In genomic region chr2:145167051-145167663, GRCm38 (mm10) we compare ENCODE assay signal across 8 mouse cellular contexts. TPM values are rescaled to one million over a fixed set of nuclear protein-coding genes. Genes with fewer than 3 reads are reported as not detected.
A peak's percentile ranks its signal among the peaks of the same experiment; 100 is the strongest.
DNase-seq lines count a peak whose midpoint lies in the region; ATAC-seq and TF ChIP-seq lines count a peak whose summit lies in the region.

No protein-coding gene starts in this region.

- no peaks in the 10 kb centered on the region for H3K27me3 ChIP-seq in Patski
- peaks cover 15% of the 10 kb centered on the region for H3K27me3 ChIP-seq in hindbrain, embryonic 10.5 days (ENCODE audit: insufficient read depth, poor library complexity, severe bottlenecking)
- H3K27me3 ChIP-seq in lung, embryonic 14.5 days (ENCODE audit: insufficient read depth, low read length): no peaks in the 10 kb centered on the region

- peak; percentile 91 for TF ChIP-seq CTCF in Patski (IDR thresholded peaks at IDR 0.05)
- TF ChIP-seq CTCF in lung, embryonic 14.5 days (IDR thresholded peaks at IDR 0.05; ENCODE audit: low read depth): peak; percentile 81

- H3K4me2 ChIP-seq in lung, embryonic 14.5 days: peak overlapping the region; percentile 88

- peak; percentile 83 for ATAC-seq in Patski
- ATAC-seq in lung, embryonic 14.5 days (ENCODE audit: insufficient read depth): peak; percentile 74

- H3K9me3 ChIP-seq in hindbrain, embryonic 10.5 days: no peaks in the 10 kb centered on the region
- no peaks in the 10 kb centered on the region for H3K9me3 ChIP-seq in lung, embryonic 14.5 days (ENCODE audit: low read depth, low read length)

- in situ Hi-C loops in Patski (cut with MboI; ENCODE audit: low pct_unique_long_range_greater_than_20kb): loop anchor here (5.0 to 10.0 kb wide), 4 partner anchors 125 to 442 kb away; no protein-coding TSS in a partner anchor

- peaks cover 22% of the 10 kb centered on the region for H3K4me1 ChIP-seq in hindbrain, embryonic 10.5 days (replicated peaks)
- H3K4me1 ChIP-seq in lung, embryonic 14.5 days (ENCODE audit: insufficient read depth): no peaks in the 10 kb centered on the region

- CTCF ChIA-PET in Patski (lab: Charles Lee): interaction anchor here (0.8 to 2.7 kb wide), 10 partner anchors 117 to 533 kb away, joined by 3 to 18 read pairs (median 4); no protein-coding TSS in a partner anchor

- peak overlapping the region; percentile 78 for H3K4me3 ChIP-seq in hindbrain, embryonic 10.5 days
- H3K4me3 ChIP-seq in lung, embryonic 14.5 days (ENCODE audit: low read depth, low read length): peak overlapping the region; percentile 63

- POLR2A ChIA-PET in Patski (lab: Charles Lee): interaction anchor here (1.0 to 1.1 kb wide), 3 partner anchors 45 to 348 kb away, joined by 3 to 6 read pairs (median 3); no protein-coding TSS in a partner anchor

- WGBS in hindbrain, embryonic 10.5 days: 2% methylated on average over 38 of the region's 38 CpGs
- WGBS in lung, embryonic 14.5 days: under 1% methylated on average over 22 of the region's 38 CpGs

- H3K27ac ChIP-seq in hindbrain, embryonic 10.5 days: peak overlapping the region; percentile 96
- H3K27ac ChIP-seq in lung, embryonic 14.5 days (ENCODE audit: low read depth): peak overlapping the region; percentile 74; the same call in 1 of the 2 replicates

- H3K9ac ChIP-seq in lung, embryonic 14.5 days: peak overlapping the region; percentile 67

- DNase-seq in Patski (ENCODE audit: low read depth, low spot score): no peak
- peak; percentile 63 for DNase-seq in cerebellum, adult 9-11 months
- peak; percentile 64 to 74 for DNase-seq in frontal cortex, postnatal 10 days (ENCODE audit: low spot score in 2 of 2)
- peak; percentile 72 for DNase-seq in hindbrain, embryonic 10.5 days (ENCODE audit: low spot score)
- peak; percentile 49 to 61 for DNase-seq in layer of hippocampus, adult 8-10 months (ENCODE audit: low spot score in 2 of 2)
- peak; percentile 84 for DNase-seq in lung, embryonic 14.5 days
- DNase-seq in ovary, adult 18-20 months (ENCODE audit: low spot score): peak; percentile 40
- peak; percentile 9 to 22 for DNase-seq in urinary bladder, adult 18-20 months (ENCODE audit: low spot score in 2 of 2)

- H3K36me3 ChIP-seq in hindbrain, embryonic 10.5 days: no peaks in the 10 kb centered on the region
- no peaks in the 10 kb centered on the region for H3K36me3 ChIP-seq in lung, embryonic 14.5 days (ENCODE audit: insufficient read depth)

RNA-seq across cellular contexts. Expression of gene Slc24a3, which starts 0.4 kb away (rescaled TPM):
- polyA plus RNA-seq in Patski (2021): 24.9 TPM
- polyA plus RNA-seq in hindbrain, embryonic 10.5 days (2016; fragmentation: Nextera tagmentation; extraction: Ambion mirVana): 0.71 and 1.2 TPM in 2 replicates
- total RNA-seq in layer of hippocampus, adult 8-10 months (2022): 100 to 1,000 TPM; 151 to 176 (median 168) TPM
- 3.9 and 4.3 TPM in 2 replicates for polyA plus RNA-seq in lung, embryonic 14.5 days (2014; fragmentation: Nextera tagmentation; extraction: Ambion mirVana)
